Mouse (Mus musculus) liver, embryonic 16.5 days (tissue): ENCODE measurements around the gene Rps26. TPM values are rescaled to one million over a fixed set of nuclear protein-coding genes. Genes with fewer than 3 reads are reported as not detected.

Experiments
- ATAC-seq: fragments of 200-750 bp; cut with Nextera tagmentation; 2 replicates; pipeline ENCODE4 v1.8.0; 2017; ENCODE audit warnings: low read depth, mild to moderate bottlenecking, moderate number of reproducible peaks, moderate library complexity
- H3K27ac ChIP-seq: fragments of 300-500 bp; sonication (generic); 2 replicates; pipeline ENCODE4 v1.5.1; 2014; ENCODE audit warnings: mild to moderate bottlenecking, low read length
- H3K27me3 ChIP-seq: fragments of 300-500 bp; sonication (generic); 2 replicates; pipeline ENCODE4 v1.6.1; 2014; ENCODE audit warnings: low read depth, low read length, mixed read lengths; ENCODE audit not compliant: control insufficient read depth, insufficient read depth
- H3K36me3 ChIP-seq: fragments of 300-500 bp; sonication (generic); 2 replicates; pipeline ENCODE4 v1.6.1; 2014; ENCODE audit warnings: mild to moderate bottlenecking; ENCODE audit not compliant: control insufficient read depth, insufficient read depth
- H3K4me1 ChIP-seq: fragments of 300-500 bp; sonication (generic); 2 replicates; pipeline ENCODE4 v1.6.1; 2014; ENCODE audit warnings: low read depth, low read length, mixed read lengths; ENCODE audit not compliant: control insufficient read depth
- H3K4me2 ChIP-seq: fragments of 300-500 bp; sonication (generic); 2 replicates; pipeline ENCODE4 v1.6.1; 2014; ENCODE audit warnings: low read depth, low read length, mixed read lengths
- H3K4me3 ChIP-seq: fragments of 300-500 bp; sonication (generic); 2 replicates; pipeline ENCODE4 v1.5.1; 2014; ENCODE audit warnings: low read depth, mild to moderate bottlenecking, low read length
- H3K9ac ChIP-seq: fragments of 300-500 bp; sonication (generic); 2 replicates; pipeline ENCODE4 v1.6.1; 2014; ENCODE audit warnings: low read depth, low read length
- H3K9me3 ChIP-seq: fragments of 300-500 bp; sonication (generic); replicated peaks from 2 replicates; pipeline ENCODE4 v1.6.1; 2016; ENCODE audit warnings: low read length; ENCODE audit not compliant: control insufficient read depth
- WGBS: fragments of 180-500 bp; shearing (Covaris S2); extraction: QIAGEN DNeasy Blood & Tissue Kit; methylation state at CpG from one replicate; pipeline ENCODE4 v1.1.7; 2014; ENCODE audit not compliant: insufficient replicate concordance; 5-methylcytosine and 5-hydroxymethylcytosine counted together
- polyA plus RNA-seq: library from polyadenylated mRNA; unstranded; fragments of >200 nt; fragmentation: Nextera tagmentation; extraction: Ambion mirVana; gene quantifications from 2 replicates; pipeline ENCODE4 v1.2.1, GENCODE M21; 2015

Rps26 gene
- polyA plus RNA-seq, 1 experiment from 2014 or later: 301 TPM

DNA sequence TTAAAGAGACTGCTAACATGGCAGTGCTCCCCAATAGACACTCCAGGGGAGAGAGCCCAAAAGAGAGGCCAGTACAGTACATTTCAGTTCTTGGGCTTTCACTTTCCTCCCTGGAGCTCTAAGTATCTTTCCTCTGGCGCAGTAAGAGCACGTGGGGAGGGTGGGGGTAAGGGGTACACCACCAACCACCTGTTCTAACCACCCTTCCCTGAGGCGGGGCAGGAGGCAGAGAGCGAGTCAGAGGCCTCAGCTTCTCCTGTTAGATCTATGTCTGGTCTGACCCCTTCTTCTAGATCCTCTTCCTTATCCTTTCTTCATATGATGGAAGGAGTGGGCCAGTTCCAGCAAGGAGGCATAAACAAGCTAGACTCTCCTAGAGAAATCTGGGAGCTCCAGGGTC, 39.4 kb downstream of the Rps26 start:
- Histone ChIP-seq H3K4me3 (no peak overlapping the region), H3K36me3 (no peaks in the 10 kb centered on the region), H3K4me2 (0 out of 2 replicates have a peak overlapping the region, but pooled peaks have one; percentile 73), H3K9me3 (no peaks in the 10 kb centered on the region), H3K27ac (no peak overlapping the region), H3K9ac (no peak overlapping the region), H3K4me1 (peaks cover 16% of the 10 kb centered on the region), H3K27me3 (peaks cover 65% of the 10 kb centered on the region)
- ATAC-seq: no peak
- WGBS: 36% methylated on average over 4 of the region's 4 CpGs

- 8% methylated on average over 1 of the region's 1 CpGs for WGBS
- Histone ChIP-seq H3K4me1 (peaks cover 16% of the 10 kb centered on the region), H3K4me2 (no peak overlapping the region), H3K9ac (no peak overlapping the region), H3K9me3 (no peaks in the 10 kb centered on the region), H3K27ac (no peak overlapping the region), H3K27me3 (peaks cover 62% of the 10 kb centered on the region), H3K4me3 (no peak overlapping the region), H3K36me3 (no peaks in the 10 kb centered on the region)
- ATAC-seq: no peak
Observed at GRCm38 (mm10) chr10:128586546-128586945, 40.0 kb downstream of the Rps26 start.

DNA sequence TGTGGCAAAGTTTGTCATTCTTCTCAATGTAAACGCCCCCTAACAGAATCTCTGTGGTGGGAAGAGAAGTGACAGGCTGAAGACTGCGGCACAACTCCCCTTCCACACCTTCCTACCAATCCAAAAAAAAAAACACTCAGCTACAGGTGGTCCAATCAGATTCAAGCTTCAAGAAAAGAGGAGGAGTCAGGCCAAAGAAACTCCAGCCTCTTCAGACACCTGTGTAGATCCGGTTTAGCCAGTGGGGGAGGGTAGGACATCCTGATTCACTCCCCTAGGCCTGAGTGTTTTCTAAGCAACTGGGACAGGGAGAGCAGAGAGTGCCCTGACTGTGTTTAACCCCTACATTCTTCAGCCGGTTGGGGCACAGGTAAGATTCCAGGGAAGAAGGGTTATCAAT, 42.2 kb downstream of the Rps26 start:
- no peak overlapping the region for H3K9ac ChIP-seq
- H3K4me3 ChIP-seq: no peak overlapping the region
- no peaks in the 10 kb centered on the region for H3K36me3 ChIP-seq
- H3K4me1 ChIP-seq: peaks cover 7% of the 10 kb centered on the region
- WGBS: 16% methylated on average over 4 of the region's 4 CpGs
- peaks cover 47% of the 10 kb centered on the region for H3K27me3 ChIP-seq
- no peak overlapping the region for H3K4me2 ChIP-seq
- H3K27ac ChIP-seq: no peak overlapping the region
- no peak for ATAC-seq
- no peaks in the 10 kb centered on the region for H3K9me3 ChIP-seq

- Histone ChIP-seq H3K36me3 (no peaks in the 10 kb centered on the region), H3K27ac (no peak overlapping the region), H3K4me2 (no peak overlapping the region), H3K9me3 (no peaks in the 10 kb centered on the region), H3K27me3 (peaks cover 40% of the 10 kb centered on the region), H3K4me1 (peaks cover 5% of the 10 kb centered on the region), H3K9ac (no peak overlapping the region), H3K4me3 (no peak overlapping the region)
- ATAC-seq: no peak
- WGBS: 31% methylated on average over 7 of the region's 7 CpGs
Observed at GRCm38 (mm10) chr10:128583644-128584043, 42.9 kb downstream of the Rps26 start.

DNA sequence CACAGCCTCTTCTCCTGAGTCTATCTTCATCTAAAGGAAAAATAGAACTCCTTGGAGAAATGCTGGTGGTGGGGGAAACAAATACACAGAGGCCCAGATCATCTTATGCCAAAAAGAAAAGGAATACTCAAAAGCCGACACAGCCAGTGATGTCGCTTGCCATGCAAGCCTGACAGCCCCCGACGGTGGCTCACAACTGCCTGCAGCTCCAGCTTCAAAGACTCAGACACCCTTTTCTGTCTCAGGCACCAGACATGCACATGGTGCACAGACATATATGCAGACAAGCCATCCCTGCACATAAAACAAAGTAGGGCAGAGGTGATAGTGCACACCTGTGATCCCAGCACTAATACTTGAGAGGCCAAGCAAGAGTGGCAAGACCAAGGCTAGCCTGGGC, 46.8 kb downstream of the Rps26 start:
- Histone ChIP-seq H3K36me3 (no peaks in the 10 kb centered on the region; the same call in 1 of the 2 replicates), H3K4me1 (no peaks in the 10 kb centered on the region), H3K9ac (no peak overlapping the region), H3K9me3 (no peaks in the 10 kb centered on the region), H3K4me3 (no peak overlapping the region), H3K4me2 (no peak overlapping the region), H3K27me3 (peaks cover 8% of the 10 kb centered on the region), H3K27ac (no peak overlapping the region)
- ATAC-seq: no peak
- WGBS: 83% methylated on average over 4 of the region's 4 CpGs

- H3K4me3 ChIP-seq: no peak overlapping the region
- no peaks in the 10 kb centered on the region; the same call in 1 of the 2 replicates for H3K36me3 ChIP-seq
- H3K9me3 ChIP-seq: no peaks in the 10 kb centered on the region
- H3K4me1 ChIP-seq: no peaks in the 10 kb centered on the region
- no peak overlapping the region for H3K9ac ChIP-seq
- 71% methylated on average over 3 of the region's 3 CpGs for WGBS
- peaks cover 7% of the 10 kb centered on the region for H3K27me3 ChIP-seq
- ATAC-seq: no peak
- H3K4me2 ChIP-seq: no peak overlapping the region
- H3K27ac ChIP-seq: no peak overlapping the region
Observed at GRCm38 (mm10) chr10:128579298-128579697, 47.2 kb downstream of the Rps26 start.

GRCm38 (mm10) chr10:128578330-128578729, 48.2 kb downstream of the Rps26 start:
- peaks cover 4% of the 10 kb centered on the region for H3K27me3 ChIP-seq
- H3K9ac ChIP-seq: no peak overlapping the region
- H3K36me3 ChIP-seq: no peaks in the 10 kb centered on the region; the same call in 1 of the 2 replicates
- ATAC-seq: no peak
- H3K9me3 ChIP-seq: no peaks in the 10 kb centered on the region
- no peak overlapping the region for H3K4me3 ChIP-seq
- H3K4me1 ChIP-seq: no peaks in the 10 kb centered on the region
- H3K4me2 ChIP-seq: no peak overlapping the region
- no peak overlapping the region for H3K27ac ChIP-seq
- WGBS: 60% methylated on average over 11 of the region's 11 CpGs

- H3K4me3 ChIP-seq: no peak overlapping the region
- H3K27me3 ChIP-seq: peaks cover 3% of the 10 kb centered on the region; the same call in 1 of the 2 replicates
- H3K9ac ChIP-seq: no peak overlapping the region
- WGBS: 72% methylated on average over 2 of the region's 2 CpGs
- no peaks in the 10 kb centered on the region for H3K9me3 ChIP-seq
- no peaks in the 10 kb centered on the region for H3K4me1 ChIP-seq
- no peaks in the 10 kb centered on the region; the same call in 1 of the 2 replicates for H3K36me3 ChIP-seq
- H3K4me2 ChIP-seq: no peak overlapping the region
- H3K27ac ChIP-seq: no peak overlapping the region
- ATAC-seq: no peak
Observed at GRCm38 (mm10) chr10:128575063-128575462, 51.5 kb downstream of the Rps26 start.
